In genomic region chr6:122340349-122341000, GRCm38 (mm10) we compare ENCODE assay signal across 8 mouse cellular contexts. TPM values are rescaled to one million over a fixed set of nuclear protein-coding genes. Genes with fewer than 3 reads are reported as not detected.
DNase-seq lines count a peak whose midpoint lies in the region; ATAC-seq and TF ChIP-seq lines count a peak whose summit lies in the region.

TSS of gene Phc1 (minus strand) at chr6:122340561.

- DNase-seq in cerebellum, adult 9-11 months: peak; percentile 38
- no peak for DNase-seq in cerebellum, postnatal 4 days (ENCODE audit: low spot score in 2 of 2)
- DNase-seq in embryo, embryonic 10.5 days (ENCODE audit: low spot score): peak; percentile 86
- no peak for DNase-seq in layer of hippocampus, postnatal 14 days (ENCODE audit: low spot score in 2 of 2)
- DNase-seq in right cerebral cortex, postnatal 36 days (ENCODE audit: low spot score in 2 of 2): no peak

- peaks cover 21% of the 10 kb centered on the region for H3K36me3 ChIP-seq in E14TG2a.4 (ENCODE audit: insufficient read depth, low read length)
- peaks cover 2% of the 10 kb centered on the region; the same call in 1 of the 2 replicates for H3K36me3 ChIP-seq in heart, embryonic 11.5 days (ENCODE audit: control insufficient read depth, insufficient read depth, low read length)

- no peaks in the 10 kb centered on the region for H3K27me3 ChIP-seq in E14TG2a.4 (ENCODE audit: insufficient read depth, low read length)
- H3K27me3 ChIP-seq in heart, embryonic 11.5 days (ENCODE audit: control insufficient read depth, insufficient read depth, low read length): no peaks in the 10 kb centered on the region

- H3K9me3 ChIP-seq in E14TG2a.4 (ENCODE audit: low read length): no peaks in the 10 kb centered on the region
- H3K9me3 ChIP-seq in heart, embryonic 11.5 days (replicated peaks; ENCODE audit: control insufficient read depth, low read length): no peaks in the 10 kb centered on the region

- peak within 1 kb of the TSS; percentile 91 for H3K27ac ChIP-seq in heart, embryonic 11.5 days (ENCODE audit: low read depth, low read length)

- H3K4me1 ChIP-seq in E14TG2a.4 (replicated peaks; ENCODE audit: low read depth, low read length): peaks cover 42% of the 10 kb centered on the region
- peaks cover 15% of the 10 kb centered on the region for H3K4me1 ChIP-seq in heart, embryonic 11.5 days (ENCODE audit: control insufficient read depth, insufficient read depth, low read length)

- peak within 1 kb of the TSS; percentile 60 for H3K4me2 ChIP-seq in heart, embryonic 11.5 days

- TF ChIP-seq CTCF in E14TG2a.4 (conservative IDR thresholded peaks at IDR 0.05; ENCODE audit: low read length): no peak

- 2% methylated on average over 17 of the region's 17 CpGs for WGBS in heart, embryonic 11.5 days (ENCODE audit: insufficient replicate concordance)

- ATAC-seq in heart, embryonic 11.5 days (replicated peaks; ENCODE audit: insufficient number of reproducible peaks, low FRiP score, low TSS enrichment): no peak
- peak; percentile 43 for ATAC-seq in megakaryocyte progenitor cell, adult 5-6 weeks (replicated peaks; ENCODE audit: poor library complexity)

- H3K4me3 ChIP-seq in E14TG2a.4 (replicated peaks; ENCODE audit: low read length): peak within 1 kb of the TSS; percentile 92
- H3K4me3 ChIP-seq in heart, embryonic 11.5 days (ENCODE audit: low read depth, low read length): peak within 1 kb of the TSS; percentile 76

- peak within 1 kb of the TSS; percentile 79 for H3K9ac ChIP-seq in heart, embryonic 11.5 days (ENCODE audit: low read depth, low read length)

RNA-seq across cellular contexts. Expression of gene Phc1, which starts in this region (rescaled TPM):
- 15.7 and 17.1 TPM in 2 replicates for polyA plus RNA-seq in heart, embryonic 11.5 days (2014; fragmentation: Nextera tagmentation; extraction: Ambion mirVana)
- total RNA-seq in layer of hippocampus, postnatal 14 days (2021): 10 to 100 TPM; 61.8 to 64.9 TPM
- 7.6 and 9.4 TPM in 2 replicates for total RNA-seq in megakaryocyte progenitor cell, adult 5-6 weeks (2015)
- 4.1 and 9.6 TPM in 2 replicates for total RNA-seq in megakaryocyte progenitor cell, adult 5-6 weeks (2017)

Comparison
In these comparisons a context has a peak if more than half of its experiments do, and no peak if none do; other contexts are left out.
1. RNA of gene Phc1 (total RNA-seq): 61.8 to 64.9 TPM in layer of hippocampus, postnatal 14 days; 4.1 to 9.6 TPM in megakaryocyte progenitor cell, adult 5-6 weeks; every median in the first group is over 4 times any median in the second.
2. DNase-seq: peak in cerebellum, adult 9-11 months (single experiment) and embryo, embryonic 10.5 days (single experiment); none in cerebellum, postnatal 4 days (0 of 2), layer of hippocampus, postnatal 14 days (0 of 2) and right cerebral cortex, postnatal 36 days (0 of 2).